Mouse (Mus musculus) activated CD4-positive, CD25-positive, alpha-beta regulatory T cell (primary cell): ENCODE data around the gene Sf3a2. TPM values are rescaled to one million over a fixed set of nuclear protein-coding genes. Genes with fewer than 3 reads are reported as not detected.

ENCODE experiments used
- polyA plus RNA-seq, 2 experiments: library from polyadenylated mRNA; unstranded; fragments of 100-300 nt; shearing (Covaris generic); gene quantifications; one replicate each; pipeline ENCODE4 v1.2.1; 2017

Sf3a2 gene
- 10 to 100 TPM; 64.0 to 79.5 TPM for polyA plus RNA-seq

GRCm38 (mm10) chr10:80798150-80799006, at the start of gene Sf3a2, which contains the start of gene Plekhj1:
Gene Sf3a2 (plus strand): TSS chr10:80798198.
Gene Plekhj1 (minus strand): TSS chr10:80798626.

GRCm38 (mm10) chr10:80754594-80755290, 43.3 kb upstream of the Sf3a2 start, which contains the start of gene Dot1l:
Gene Dot1l (plus strand): TSS chr10:80755206.

DNA sequence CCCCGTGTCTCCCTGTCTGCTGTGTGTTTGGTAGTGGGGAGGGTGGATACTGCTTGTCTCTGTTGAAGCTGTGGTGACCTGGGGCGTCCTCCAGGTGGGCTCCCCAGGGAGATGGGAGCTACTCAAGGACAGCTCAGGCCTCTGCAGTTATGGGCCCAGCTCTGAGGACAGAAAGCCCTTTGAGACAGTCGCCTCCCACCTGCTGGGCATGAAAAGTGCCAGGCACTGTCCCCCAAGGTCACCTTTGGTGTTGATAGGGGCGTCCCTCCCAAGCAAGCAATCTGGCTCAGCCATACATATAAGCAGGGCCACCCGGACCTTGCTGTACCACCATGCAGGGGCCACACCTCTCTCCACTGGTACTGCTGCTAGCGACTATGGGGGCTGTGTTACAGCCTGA, 6.9 kb downstream of the Sf3a2 start, which contains the start of gene Amh:
Gene Amh, plus strand, starts transcription at position 328 of the 400 bp plus-strand sequence.

GRCm38 (mm10) chr10:80813366-80813765, 15.4 kb downstream of the Sf3a2 start, which contains the start of gene Jsrp1:
Gene Jsrp1 (minus strand): TSS chr10:80813498.

DNA sequence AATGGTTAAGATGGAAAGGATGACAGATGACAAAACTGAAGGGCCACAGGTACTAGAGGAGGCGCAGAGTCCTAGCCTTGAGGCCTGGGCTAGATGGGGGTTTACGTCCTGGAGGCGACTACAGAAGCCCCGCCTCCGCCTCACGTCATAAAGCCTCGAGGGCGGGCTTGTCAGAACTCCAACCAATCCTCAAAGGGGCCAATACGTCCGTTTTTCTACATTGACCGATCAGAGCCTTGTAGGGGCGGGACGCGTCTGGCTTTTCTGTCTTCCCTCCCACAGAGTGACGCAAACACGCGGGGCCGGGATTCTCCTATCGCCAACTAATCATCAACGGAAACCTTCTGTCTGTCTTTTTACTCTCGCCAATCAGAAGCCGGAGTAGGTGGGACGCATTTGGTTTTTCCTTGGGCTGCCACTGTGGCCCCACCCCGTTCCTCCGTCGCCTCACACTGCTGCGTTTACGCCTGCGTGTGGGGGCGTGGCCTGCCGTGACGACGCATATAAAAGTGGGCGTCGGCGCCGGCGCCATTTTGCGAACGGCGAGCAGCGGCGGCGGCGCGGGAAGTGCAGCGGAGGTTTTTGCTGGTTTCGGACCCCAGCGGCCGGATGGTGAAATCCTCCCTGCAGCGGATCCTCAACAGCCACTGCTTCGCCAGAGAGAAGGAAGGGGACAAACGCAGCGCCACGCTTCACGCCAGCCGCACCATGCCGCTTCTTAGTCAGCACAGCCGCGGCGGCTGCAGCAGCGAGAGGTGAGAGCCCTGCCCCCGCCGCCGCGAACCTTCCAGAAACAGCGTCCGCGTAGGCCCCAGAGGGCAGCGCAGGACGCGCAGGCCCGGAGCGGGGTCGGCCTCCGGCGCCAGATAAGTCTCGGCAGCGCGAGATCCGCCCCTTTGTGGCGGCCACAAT, 28.4 kb downstream of the Sf3a2 start, which contains the start of gene Oaz1:
Gene Oaz1, plus strand, starts transcription at position 506 of the 912 bp plus-strand sequence.

DNA sequence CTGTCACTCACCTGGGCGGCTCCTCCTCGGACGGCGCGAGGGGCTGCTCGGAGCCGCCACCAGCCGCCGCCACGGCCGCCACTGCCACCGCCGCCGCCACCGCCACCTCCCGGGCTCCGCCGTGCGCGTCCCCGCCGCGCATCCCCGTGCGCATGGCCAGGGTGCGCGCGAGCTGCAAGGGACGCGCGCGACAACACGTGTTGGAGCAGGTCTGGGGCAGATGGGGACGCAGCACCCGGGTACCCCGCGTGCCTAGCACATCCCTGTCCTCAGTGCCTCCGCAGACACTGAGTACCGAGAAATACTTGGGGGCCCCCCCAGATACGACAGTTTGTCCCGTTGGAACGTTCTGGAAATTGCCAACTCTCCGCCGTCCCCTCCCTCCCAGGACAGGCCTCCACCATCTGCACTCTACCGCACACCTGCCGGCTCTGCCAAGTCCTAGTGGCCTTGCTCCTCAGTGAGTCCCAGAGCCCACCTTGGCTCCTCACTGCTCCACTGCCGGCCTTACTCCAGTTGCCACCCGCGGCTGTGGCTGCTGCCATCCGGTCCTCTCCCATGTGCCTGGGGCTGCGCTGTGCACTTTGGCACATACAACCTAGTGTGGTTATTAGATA, 46.0 kb downstream of the Sf3a2 start, which contains the start of gene Lingo3:
Gene Lingo3, minus strand, starts transcription at position 109 of the 617 bp plus-strand sequence.

Other genes starting within 250 kb of the Sf3a2 start
- 10 to 100 TPM; 36.5 to 38.7 TPM for gene Rexo1, start 236.6 kb upstream of the Sf3a2 start, polyA plus RNA-seq
- gene Klf16, start 220.9 kb upstream of the Sf3a2 start, polyA plus RNA-seq: 10 to 100 TPM in 1 of 2 experiments, 1 to 10 TPM in 1; 7.3 to 11.4 TPM
- gene Abhd17a, start 207.9 kb upstream of the Sf3a2 start, polyA plus RNA-seq: 100 to 1,000 TPM; 169 to 195 TPM
- gene Scamp4, start 195.3 kb upstream of the Sf3a2 start, polyA plus RNA-seq: 100 to 1,000 TPM in 1 of 2 experiments, 10 to 100 TPM in 1; 96.4 to 124 TPM
- 1 to 10 TPM; 4.7 to 6.4 TPM for gene Adat3, start 195.3 kb upstream of the Sf3a2 start, polyA plus RNA-seq
- gene Gm49322, start 192.2 kb upstream of the Sf3a2 start, polyA plus RNA-seq: 10 to 100 TPM in 1 of 2 experiments, 1 to 10 TPM in 1; 6.5 to 15.3 TPM
- gene Csnk1g2, start 175.4 kb upstream of the Sf3a2 start, polyA plus RNA-seq: 100 to 1,000 TPM; 228 to 252 TPM
- gene Btbd2, start 141.1 kb upstream of the Sf3a2 start, polyA plus RNA-seq: 10 to 100 TPM; 20.1 to 27.7 TPM
- gene Mknk2, start 120.1 kb upstream of the Sf3a2 start, polyA plus RNA-seq: 100 to 1,000 TPM; 110 to 242 TPM
- gene Mob3a, start 96.2 kb upstream of the Sf3a2 start, polyA plus RNA-seq: 100 to 1,000 TPM; 213 to 321 TPM
- gene Izumo4, start 96.0 kb upstream of the Sf3a2 start, polyA plus RNA-seq: 100 to 1,000 TPM; 121 to 131 TPM
- gene Ap3d1, start 55.9 kb upstream of the Sf3a2 start, polyA plus RNA-seq: 10 to 100 TPM; 38.5 to 75.7 TPM
- gene Dot1l, start 43.0 kb upstream of the Sf3a2 start, polyA plus RNA-seq: 10 to 100 TPM; 14.8 to 15.7 TPM
- gene Plekhj1, start 428 bp downstream of the Sf3a2 start, polyA plus RNA-seq: 100 to 1,000 TPM; 224 to 242 TPM
- gene Amh, start 7.0 kb downstream of the Sf3a2 start, polyA plus RNA-seq: not detected
- gene Jsrp1, start 15.3 kb downstream of the Sf3a2 start, polyA plus RNA-seq: under 1 TPM in 1 of 2 experiments, not detected in 1; 0.53 TPM
- gene Oaz1, start 28.5 kb downstream of the Sf3a2 start, polyA plus RNA-seq: 1,000 to 10,000 TPM; 2,247 to 2,345 TPM
- gene Lingo3, start 45.8 kb downstream of the Sf3a2 start, polyA plus RNA-seq: under 1 TPM in 1 of 2 experiments, not detected in 1; 0.21 TPM
- gene Lsm7, start 57.0 kb downstream of the Sf3a2 start, polyA plus RNA-seq: 100 to 1,000 TPM; 151 to 243 TPM
- gene Sppl2b, start 57.1 kb downstream of the Sf3a2 start, polyA plus RNA-seq: 10 to 100 TPM; 20.9 to 29.3 TPM
- under 1 TPM in 1 of 2 experiments, not detected in 1; 0.05 TPM for gene Tmprss9, start 73.7 kb downstream of the Sf3a2 start, polyA plus RNA-seq
- 100 to 1,000 TPM; 213 to 220 TPM for gene Timm13, start 102.8 kb downstream of the Sf3a2 start, polyA plus RNA-seq
- 10 to 100 TPM in 1 of 2 experiments, 1 to 10 TPM in 1; 7.6 to 12.9 TPM for gene Lmnb2, start 120.0 kb downstream of the Sf3a2 start, polyA plus RNA-seq
- 10 to 100 TPM; 40.6 to 80.6 TPM for gene Gadd45b, start 131.9 kb downstream of the Sf3a2 start, polyA plus RNA-seq
- gene Gng7, start 216.7 kb downstream of the Sf3a2 start, polyA plus RNA-seq: under 1 TPM in 1 of 2 experiments, not detected in 1; 0.28 TPM
- under 1 TPM in 1 of 2 experiments, not detected in 1; 0.54 TPM for gene Diras1, start 227.5 kb downstream of the Sf3a2 start, polyA plus RNA-seq
- gene Slc39a3, start 239.2 kb downstream of the Sf3a2 start, polyA plus RNA-seq: 10 to 100 TPM; 13.9 to 14.7 TPM